ENCODE assay signal across 7 mouse cellular contexts in the genomic region with DNA sequence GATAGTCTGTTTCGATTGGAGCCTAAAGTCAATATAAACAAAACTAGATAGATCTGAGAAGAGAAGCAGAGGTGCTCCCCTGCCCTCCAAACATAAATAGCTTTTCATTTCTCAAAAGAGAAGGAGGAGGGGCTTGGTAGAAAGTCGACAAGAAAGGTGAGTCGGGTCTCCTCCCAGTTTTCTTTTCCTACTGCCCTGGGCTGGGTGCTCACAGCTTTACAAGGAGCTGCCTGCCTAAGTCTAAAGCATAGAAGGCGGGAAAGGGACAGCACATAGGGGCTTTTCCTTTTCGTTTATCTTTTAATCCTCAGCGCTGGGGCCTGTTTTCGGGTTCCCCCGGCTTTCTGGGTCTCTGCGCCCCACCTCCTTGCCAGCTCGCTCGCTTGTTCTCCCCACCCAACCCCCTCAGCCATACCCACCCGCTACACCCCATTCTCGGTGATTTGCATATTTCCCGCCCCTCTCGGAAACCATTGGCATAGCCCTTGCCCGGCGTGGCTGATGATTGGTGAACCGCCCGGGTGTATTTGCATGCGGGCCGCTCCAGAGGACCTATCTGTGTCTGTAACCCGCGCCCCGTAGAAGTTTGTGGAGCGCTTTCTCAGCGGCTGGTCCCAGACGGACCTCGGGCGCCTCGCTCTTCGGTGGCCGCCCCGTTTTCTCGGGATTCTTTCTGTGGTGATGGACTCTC. TPM values are rescaled to one million over a fixed set of nuclear protein-coding genes. Genes with fewer than 3 reads are reported as not detected.
DNase-seq lines count a peak whose midpoint lies in the region; ATAC-seq and TF ChIP-seq lines count a peak whose summit lies in the region.

TSS of gene Abtb2 (plus strand) at position 579 of the 691 bp plus-strand sequence.

- H3K4me1 ChIP-seq in bone marrow, adult 2 months (ENCODE audit: control insufficient read depth, insufficient read depth, low read length): no peaks in the 10 kb centered on the region
- H3K4me1 ChIP-seq in embryonic facial prominence, embryonic 14.5 days (ENCODE audit: control insufficient read depth, insufficient read depth, low read length): peaks cover 40% of the 10 kb centered on the region
- peaks cover 48% of the 10 kb centered on the region for H3K4me1 ChIP-seq in limb, embryonic 13.5 days
- peaks cover 45% of the 10 kb centered on the region for H3K4me1 ChIP-seq in midbrain, embryonic 15.5 days

- peak within 1 kb of the TSS; percentile 62 for H3K4me2 ChIP-seq in embryonic facial prominence, embryonic 14.5 days (ENCODE audit: low read depth, low read length)
- peak within 1 kb of the TSS; percentile 92 for H3K4me2 ChIP-seq in limb, embryonic 13.5 days (replicated peaks)
- H3K4me2 ChIP-seq in midbrain, embryonic 15.5 days: peak within 1 kb of the TSS; percentile 97

- H3K36me3 ChIP-seq in embryonic facial prominence, embryonic 14.5 days (ENCODE audit: control insufficient read depth, insufficient read depth, low read length): no peaks in the 10 kb centered on the region
- H3K36me3 ChIP-seq in limb, embryonic 13.5 days: no peaks in the 10 kb centered on the region
- no peaks in the 10 kb centered on the region for H3K36me3 ChIP-seq in midbrain, embryonic 15.5 days (replicated peaks)

- ATAC-seq in embryonic facial prominence, embryonic 14.5 days (ENCODE audit: low read depth): peak; percentile 97
- ATAC-seq in limb, embryonic 13.5 days (ENCODE audit: low FRiP score, low read depth): peak; percentile 95
- peak; percentile 96 for ATAC-seq in midbrain, embryonic 15.5 days (replicated peaks)

- H3K27me3 ChIP-seq in embryonic facial prominence, embryonic 14.5 days (replicated peaks; ENCODE audit: control insufficient read depth, insufficient read depth, low read length): no peaks in the 10 kb centered on the region
- peaks cover 20% of the 10 kb centered on the region for H3K27me3 ChIP-seq in limb, embryonic 13.5 days
- H3K27me3 ChIP-seq in midbrain, embryonic 15.5 days (replicated peaks): peaks cover 5% of the 10 kb centered on the region; the same call in 1 of the 2 replicates

- peak within 1 kb of the TSS; percentile 95 for H3K27ac ChIP-seq in bone marrow, adult 2 months (ENCODE audit: control insufficient read depth, insufficient read depth, low read depth, low read length, poor library complexity)
- peak within 1 kb of the TSS; percentile 56 for H3K27ac ChIP-seq in embryonic facial prominence, embryonic 14.5 days (replicated peaks; ENCODE audit: low read depth, low read length)
- H3K27ac ChIP-seq in limb, embryonic 13.5 days: peak within 1 kb of the TSS; percentile 92
- H3K27ac ChIP-seq in midbrain, embryonic 15.5 days: peak within 1 kb of the TSS; percentile 69

- WGBS in bone marrow, adult 2 months: under 1% methylated on average over 34 of the region's 34 CpGs
- WGBS in embryonic facial prominence, embryonic 14.5 days: under 1% methylated on average over 30 of the region's 34 CpGs
- WGBS in limb, embryonic 13.5 days: under 1% methylated on average over 34 of the region's 34 CpGs
- under 1% methylated on average over 34 of the region's 34 CpGs for WGBS in midbrain, embryonic 15.5 days

- DNase-seq in embryonic facial prominence, embryonic 14.5 days (ENCODE audit: low spot score): peak; percentile 99
- DNase-seq in heart, adult 8-10 months (ENCODE audit: low spot score): peak; percentile 96
- DNase-seq in kidney, adult 9 months: peak; percentile 96
- peak; percentile 83 to 87 for DNase-seq in spleen, adult 18-20 months

- peak; percentile 76; the same call in 1 of the 2 replicates for TF ChIP-seq POLR2A in bone marrow, adult 2 months (IDR thresholded peaks at IDR 0.05; ENCODE audit: borderline replicate concordance, control insufficient read depth, low read depth, low read length)

- peak within 1 kb of the TSS; percentile 60 for H3K9ac ChIP-seq in embryonic facial prominence, embryonic 14.5 days (ENCODE audit: low read depth, low read length)
- H3K9ac ChIP-seq in limb, embryonic 13.5 days: peak within 1 kb of the TSS; percentile 88
- peak within 1 kb of the TSS; percentile 49 for H3K9ac ChIP-seq in midbrain, embryonic 15.5 days

- H3K9me3 ChIP-seq in embryonic facial prominence, embryonic 14.5 days (ENCODE audit: control insufficient read depth, low read length): no peaks in the 10 kb centered on the region
- no peaks in the 10 kb centered on the region for H3K9me3 ChIP-seq in limb, embryonic 13.5 days
- H3K9me3 ChIP-seq in midbrain, embryonic 15.5 days: no peaks in the 10 kb centered on the region

- no peak for TF ChIP-seq CTCF in bone marrow, adult 2 months (IDR thresholded peaks at IDR 0.05; ENCODE audit: control insufficient read depth, insufficient read depth, low read length)

- H3K4me3 ChIP-seq in bone marrow, adult 2 months (replicated peaks; ENCODE audit: control insufficient read depth, low read depth, low read length): peak within 1 kb of the TSS; percentile 89
- peak within 1 kb of the TSS; percentile 68 for H3K4me3 ChIP-seq in embryonic facial prominence, embryonic 14.5 days (ENCODE audit: low read depth, low read length)
- peak within 1 kb of the TSS; percentile 88 for H3K4me3 ChIP-seq in limb, embryonic 13.5 days
- peak within 1 kb of the TSS; percentile 57 for H3K4me3 ChIP-seq in midbrain, embryonic 15.5 days

RNA-seq across cellular contexts. Expression of gene Abtb2, which starts in this region (rescaled TPM):
- polyA plus RNA-seq in bone marrow, adult 2 months (2011; ENCODE audit: insufficient read depth, insufficient read length, low replicate concordance, missing spikeins): 0.84 and 4.2 TPM in 2 replicates
- polyA plus RNA-seq in embryonic facial prominence, embryonic 14.5 days (2014; fragmentation: Nextera tagmentation; extraction: Ambion mirVana): 14.2 and 14.5 TPM in 2 replicates
- total RNA-seq in heart, adult 8-10 months (2022): 10 to 100 TPM; 22.9 to 27.5 (median 24.8) TPM
- polyA plus RNA-seq in limb, embryonic 13.5 days (2015; fragmentation: Nextera tagmentation; extraction: Ambion mirVana): 17.6 and 20.5 TPM in 2 replicates
- polyA plus RNA-seq in midbrain, embryonic 15.5 days (2015; fragmentation: Nextera tagmentation; extraction: Ambion mirVana): 9.6 and 10.3 TPM in 2 replicates

Comparison
In these comparisons a context has a peak if more than half of its experiments do, and no peak if none do; other contexts are left out.
1. Peak in every context shown above with its lines: DNase-seq, ATAC-seq, H3K4me3 ChIP-seq and H3K27ac ChIP-seq.